Mouse (Mus musculus) CH12F3 (cell line): ENCODE data around the gene Htr2b.

Source experiments
- in situ Hi-C: fragments of 300-500 bp; cut with MboI; formaldehyde crosslinking; loops from 2 replicates; pipeline ENCODE4 v1.14.3; 2020; ENCODE audit warnings: low sequenced_read_pairs

Htr2b gene

GRCm38 (mm10) chr1:86111779-86112178 lies at the start of gene Htr2b:
Gene Htr2b, minus strand, starts transcription at chr1:86111970.
- in situ Hi-C loops, result no loop called here

DNA sequence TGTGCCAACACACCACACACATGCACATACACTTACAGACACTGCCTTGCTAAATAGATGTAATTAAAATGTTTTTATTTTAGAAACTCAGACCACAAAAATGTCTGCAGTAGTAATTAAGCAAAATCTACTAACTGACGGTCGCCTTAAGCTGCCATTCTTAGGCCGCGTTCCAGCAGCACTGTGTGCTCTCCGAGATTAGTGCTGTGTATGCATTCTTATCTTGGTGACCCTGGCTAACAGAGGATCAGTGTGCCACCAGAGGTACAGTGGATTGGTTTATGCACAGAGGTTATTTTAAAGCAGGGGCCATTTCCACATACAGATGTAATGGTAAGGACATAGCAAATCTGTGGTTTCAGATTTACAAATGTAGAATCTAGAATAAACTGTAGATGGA lies 49.3 kb upstream of the Htr2b start:
- in situ Hi-C loops, result no loop called here

- in situ Hi-C loops, result no loop called here
These were observed 48.7 kb upstream of the Htr2b start for GRCm38 (mm10) chr1:86160479-86160878.

DNA sequence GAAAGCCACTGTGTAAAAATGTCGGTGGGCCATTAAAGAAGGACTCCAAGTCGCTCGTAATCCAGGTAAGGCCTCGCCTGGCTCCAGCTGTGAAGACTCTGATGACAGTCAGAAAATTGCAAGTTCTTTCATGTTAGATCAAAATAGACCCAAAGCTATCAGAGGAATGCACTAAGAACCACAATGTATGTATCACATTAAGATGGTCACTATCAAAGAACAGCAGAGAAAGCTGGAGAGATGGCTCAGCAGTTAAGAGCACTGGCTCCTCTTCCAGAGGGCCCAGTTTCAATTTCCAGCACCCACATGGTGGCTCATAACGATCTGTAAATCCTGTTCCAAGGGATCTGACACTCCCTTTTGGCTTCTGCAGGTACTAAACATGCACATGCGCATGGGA lies 48.3 kb upstream of the Htr2b start:
- in situ Hi-C loops, result no loop called here

DNA sequence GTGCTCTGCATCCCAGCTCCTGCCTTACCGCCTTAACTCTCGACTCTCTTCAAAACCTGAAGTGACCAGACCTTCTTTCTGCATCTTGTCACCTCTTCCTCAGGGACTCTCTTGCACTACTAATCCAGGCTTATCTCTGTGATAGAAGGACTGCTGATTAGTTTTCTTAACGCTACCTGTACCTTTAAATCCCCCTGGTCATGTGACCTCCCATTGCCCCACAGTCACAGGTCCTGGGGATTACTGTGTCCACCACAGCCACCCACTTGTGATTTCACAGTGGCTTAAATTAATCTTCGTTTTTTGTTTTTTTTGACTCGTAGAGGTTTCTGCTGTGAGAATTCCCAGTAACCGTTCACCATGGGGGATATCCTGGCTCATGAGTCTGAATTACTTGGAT lies 44.8 kb upstream of the Htr2b start:
- in situ Hi-C loops, result no loop called here

GRCm38 (mm10) chr1:86156075-86156474 lies 44.3 kb upstream of the Htr2b start:
- in situ Hi-C loops, result no loop called here

DNA sequence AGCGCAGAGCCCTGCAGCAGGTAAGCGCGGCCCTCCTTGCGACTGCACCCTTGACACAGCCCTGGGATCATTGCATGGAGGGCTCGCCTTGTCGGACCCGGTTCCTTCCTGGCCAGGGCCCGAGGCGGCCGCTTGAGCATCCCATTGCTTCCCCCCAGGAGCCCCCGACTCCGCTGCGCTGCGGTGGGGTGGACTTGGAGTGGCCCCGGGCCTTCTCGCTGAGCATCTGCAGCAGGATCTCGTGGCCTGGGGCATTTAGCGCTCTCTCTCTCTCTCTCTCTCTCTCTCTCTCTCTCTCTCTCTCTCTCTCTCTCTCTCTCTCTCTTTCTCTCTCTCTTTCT lies 43.0 kb upstream of the Htr2b start:
- in situ Hi-C loops, result no loop called here

DNA sequence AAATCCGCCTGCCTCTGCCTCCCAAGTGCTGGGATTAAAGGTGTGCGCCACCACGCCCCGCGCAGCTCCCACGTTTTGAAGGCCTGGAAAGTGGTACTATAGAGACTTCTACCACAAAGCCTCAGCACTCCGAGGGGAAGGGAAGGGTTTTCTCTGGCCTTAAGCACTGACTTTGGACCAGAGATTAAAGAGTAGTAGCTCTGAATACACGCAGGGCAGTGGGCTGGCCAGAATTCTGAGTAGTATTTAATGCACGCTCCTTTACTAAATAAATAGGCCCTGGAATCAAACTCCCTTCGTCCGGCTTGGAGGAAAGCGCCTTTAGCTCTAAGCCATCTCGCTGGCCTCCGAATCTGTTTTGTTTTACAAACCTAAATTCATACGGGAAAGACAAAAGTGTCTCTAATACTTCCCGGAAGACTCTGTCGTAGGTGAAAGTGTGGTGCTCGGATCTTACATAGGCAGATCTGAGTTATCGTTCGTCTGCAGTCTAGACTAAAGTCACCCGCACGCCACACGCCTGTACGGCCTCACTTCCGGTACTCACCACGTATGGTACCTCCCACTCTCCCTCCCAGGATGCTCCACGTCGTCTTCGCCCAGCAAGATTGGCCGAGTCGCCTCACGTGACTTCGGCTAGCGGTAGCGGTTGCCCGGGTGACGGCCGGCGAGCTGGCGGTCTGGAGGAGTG lies 42.5 kb upstream of the Htr2b start, which contains the start of gene Armc9:
TSS of gene Armc9 (plus strand) at position 648 of the 691 bp plus-strand sequence.
- in situ Hi-C loops, result no loop called here

- in situ Hi-C loops, result no loop called here
These were observed 40.8 kb upstream of the Htr2b start for GRCm38 (mm10) chr1:86152618-86153017.

DNA sequence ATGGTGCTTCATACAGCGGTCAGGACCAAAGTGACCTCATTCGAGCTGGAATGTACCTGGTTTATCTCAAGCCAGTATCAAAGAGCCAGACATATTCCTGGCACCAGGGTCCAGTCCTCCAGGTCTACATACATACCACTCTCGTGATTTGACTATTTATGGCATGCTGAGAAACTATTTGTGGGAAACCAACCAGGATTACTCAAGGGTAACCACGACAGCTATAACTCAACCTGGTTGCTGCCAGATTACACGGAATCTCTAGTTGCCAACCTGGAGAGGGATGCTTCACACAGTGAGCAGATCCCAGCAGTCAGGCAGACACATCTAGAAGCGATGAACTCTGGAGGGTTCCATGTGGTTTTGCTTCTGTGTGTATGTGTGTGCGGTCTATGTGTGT lies 39.6 kb upstream of the Htr2b start:
- in situ Hi-C loops, result no loop called here

DNA sequence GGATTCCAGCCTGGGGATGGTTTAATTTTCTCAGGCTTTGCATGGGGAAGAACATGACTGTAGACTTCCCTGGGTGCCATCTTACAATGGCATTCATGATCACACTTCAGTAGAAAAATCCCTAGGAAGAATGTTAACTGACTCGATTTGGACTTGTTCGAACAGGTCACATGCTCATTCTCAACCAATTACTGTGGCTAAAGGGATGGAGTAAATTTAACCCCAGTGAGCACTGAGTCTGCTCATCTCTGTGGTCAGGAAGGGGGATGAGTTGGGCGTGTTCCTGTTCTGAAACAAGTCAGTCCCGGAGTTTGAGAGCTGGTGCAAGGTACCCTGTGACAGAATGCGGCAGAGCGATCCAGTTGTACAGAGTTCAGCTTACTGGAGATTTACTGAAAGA lies 39.2 kb upstream of the Htr2b start:
- in situ Hi-C loops, result no loop called here

DNA sequence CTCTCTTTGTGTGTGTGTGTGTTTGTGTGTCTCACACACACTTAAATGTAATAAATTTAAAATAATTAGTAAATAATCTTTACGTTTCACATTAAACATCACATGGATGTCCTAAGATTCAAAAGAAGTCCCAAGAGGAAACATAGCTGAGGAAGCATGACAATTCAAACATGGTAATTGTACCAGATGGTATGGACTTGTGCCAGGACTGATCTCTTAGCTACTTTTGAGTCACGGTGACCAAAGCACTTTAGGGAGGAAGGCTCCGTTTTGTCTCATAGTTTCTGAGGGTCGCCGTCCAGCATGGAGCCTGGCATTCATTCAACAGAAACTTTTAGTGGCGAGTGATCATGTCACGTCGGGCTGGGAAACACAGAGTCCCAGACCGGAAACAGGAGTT lies 36.4 kb upstream of the Htr2b start:
- in situ Hi-C loops, result no loop called here

DNA sequence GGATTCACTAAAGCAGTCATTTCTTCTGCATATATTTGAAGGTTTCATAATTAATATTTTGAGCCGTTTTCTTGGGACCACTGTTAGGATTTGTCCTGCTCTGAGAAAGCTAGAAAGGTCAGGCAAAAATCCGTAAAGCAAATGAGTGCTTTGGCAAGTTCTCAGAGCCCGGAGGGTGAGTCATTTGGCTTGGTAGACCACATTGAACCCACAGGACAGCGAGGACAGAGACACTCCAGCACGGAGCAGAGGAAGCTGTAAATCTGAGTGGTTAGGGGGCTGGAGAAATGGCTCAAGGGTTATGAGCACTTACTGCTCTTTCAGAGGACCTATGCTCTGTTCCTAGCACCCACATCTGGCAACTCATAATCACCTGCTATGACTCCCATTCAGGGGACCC lies 35.8 kb upstream of the Htr2b start:
- in situ Hi-C loops, result no loop called here

DNA sequence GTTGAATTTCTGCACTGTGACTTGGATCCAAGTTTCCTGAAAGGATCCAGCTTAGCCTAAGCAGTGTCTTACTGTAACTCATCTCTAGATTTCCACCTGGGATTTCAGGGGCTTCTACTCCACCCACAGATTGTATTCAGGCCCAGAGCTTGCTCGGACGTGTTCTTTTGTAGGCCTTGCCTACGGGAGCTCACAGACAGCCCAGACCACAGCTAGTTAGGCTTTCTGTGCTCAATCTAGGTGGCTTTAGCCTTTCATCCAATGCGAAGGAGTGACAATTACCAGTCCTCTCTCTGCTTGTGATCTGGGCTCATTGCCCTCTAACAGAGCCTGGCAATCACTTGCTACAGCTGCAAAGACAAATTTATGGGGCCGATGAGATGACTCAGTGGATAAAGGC lies 34.5 kb upstream of the Htr2b start:
- in situ Hi-C loops, result no loop called here

DNA sequence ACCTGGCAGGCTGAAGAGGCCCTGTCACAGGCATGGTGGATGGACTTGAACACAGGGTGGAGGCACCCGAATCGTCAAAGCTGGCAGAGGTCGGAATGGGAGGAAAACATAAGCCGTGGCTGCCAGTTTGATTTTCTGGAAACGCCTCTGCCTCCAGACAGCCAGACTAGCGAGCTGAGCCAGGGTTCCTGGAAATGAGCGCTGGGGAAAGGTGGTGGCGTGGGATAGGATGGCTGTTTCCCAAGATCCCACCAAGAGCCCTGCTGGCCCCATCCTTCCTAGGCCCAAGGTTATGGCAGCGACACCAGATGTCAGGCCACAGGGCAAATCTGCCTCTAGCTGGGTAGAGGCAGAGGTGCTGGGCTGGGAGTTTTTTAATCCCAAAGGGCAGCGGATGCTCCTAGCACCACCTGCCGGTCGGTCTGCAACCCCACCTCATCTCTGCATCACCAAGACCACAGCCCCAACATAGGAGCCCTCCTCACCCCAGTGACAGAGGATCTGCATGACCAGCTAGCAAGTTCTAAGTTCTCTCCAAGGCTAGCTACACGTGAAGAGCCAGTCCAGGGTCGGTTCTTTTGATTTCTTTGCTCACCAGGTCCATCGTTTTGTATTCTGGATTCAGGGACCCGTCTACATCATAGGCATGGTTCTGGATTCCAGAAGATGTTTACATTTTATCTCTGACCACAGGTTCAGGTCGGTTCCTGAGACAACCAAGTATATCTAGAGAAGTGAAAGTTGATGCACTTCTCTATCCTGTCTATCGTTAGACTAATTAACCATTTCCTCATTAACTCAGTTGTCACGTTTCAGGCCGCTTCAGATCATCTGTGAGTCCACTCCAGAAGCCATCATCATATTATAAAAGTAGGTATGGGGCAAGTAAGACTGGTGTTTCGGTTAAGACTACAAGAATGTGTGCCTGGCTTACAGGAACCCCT lies 32.5 kb upstream of the Htr2b start:
- in situ Hi-C loops, result no loop called here

GRCm38 (mm10) chr1:86143165-86143564 lies 31.4 kb upstream of the Htr2b start:
- in situ Hi-C loops, result no loop called here

- in situ Hi-C loops, result no loop called here
These were observed 29.3 kb upstream of the Htr2b start for GRCm38 (mm10) chr1:86141081-86141480.

GRCm38 (mm10) chr1:86135315-86135714 lies 23.5 kb upstream of the Htr2b start:
- in situ Hi-C loops, result no loop called here

DNA sequence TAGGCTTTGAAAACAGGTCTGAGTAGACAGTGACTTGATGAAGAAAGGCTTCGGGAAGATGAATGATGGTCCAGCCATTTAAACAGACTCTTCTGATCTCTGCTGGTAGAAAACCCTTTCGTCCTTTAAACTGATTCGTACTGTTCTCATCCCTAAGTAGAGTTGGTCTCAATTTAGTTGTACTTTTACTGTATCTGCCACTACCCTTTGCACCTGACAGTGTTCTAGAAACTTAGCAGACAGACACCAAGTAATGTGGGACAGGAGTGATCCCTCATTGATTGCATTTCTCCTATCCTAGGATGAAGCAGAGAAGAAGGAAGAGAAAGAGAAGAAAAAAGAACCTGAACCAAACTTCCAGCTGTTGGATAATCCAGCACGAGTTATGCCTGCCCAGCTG lies 21.6 kb upstream of the Htr2b start, which contains the start of gene Gm21972:
TSS of gene Gm21972 (plus strand) at position 301 of the 400 bp plus-strand sequence.
- in situ Hi-C loops, result no loop called here

DNA sequence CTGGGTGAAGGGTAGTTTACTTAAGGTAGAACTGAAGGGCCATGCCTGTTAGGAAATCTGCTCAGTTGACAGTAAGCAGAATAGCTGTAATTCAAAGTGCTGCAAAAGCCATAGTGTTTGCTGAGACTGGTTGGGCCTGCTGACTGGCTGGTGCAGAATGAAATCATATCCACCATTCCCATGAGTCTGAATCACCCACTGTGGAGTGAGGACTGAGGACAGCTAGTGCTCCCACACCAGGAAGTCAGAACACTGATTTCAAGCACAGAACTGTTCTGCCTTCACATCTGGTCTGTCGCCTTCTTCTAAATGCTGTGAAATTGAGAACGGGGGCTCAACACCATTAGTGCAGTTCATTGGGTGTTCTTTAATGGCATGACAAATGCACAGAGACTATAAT lies 14.3 kb upstream of the Htr2b start:
- in situ Hi-C loops, result no loop called here

GRCm38 (mm10) chr1:86119549-86119948 lies 7.8 kb upstream of the Htr2b start:
- in situ Hi-C loops, result no loop called here

DNA sequence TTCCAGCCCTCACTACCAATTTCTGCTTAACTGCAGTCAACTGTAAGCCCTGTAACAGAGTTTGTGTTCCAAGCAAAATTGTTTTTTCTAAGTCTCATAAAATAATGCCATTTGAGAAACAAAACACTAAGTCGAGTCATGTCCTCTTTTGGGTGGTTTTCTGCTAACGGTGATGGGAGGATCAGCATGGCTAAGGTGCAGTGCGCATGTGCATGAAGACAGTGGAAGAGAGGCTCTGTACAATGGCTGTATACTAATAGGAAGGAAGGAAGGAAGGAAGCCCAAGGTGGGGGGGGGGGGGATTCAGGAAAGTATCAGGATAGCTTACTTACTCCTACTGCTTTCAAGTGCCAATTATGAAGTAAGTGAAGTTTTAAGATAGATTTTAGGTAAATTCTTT lies 2.4 kb upstream of the Htr2b start:
- in situ Hi-C loops, result no loop called here
